Mouse (Mus musculus) cerebellum, adult 2 months (tissue): Measurements from ENCODE around the gene Dip2c. TPM values are rescaled to one million over a fixed set of nuclear protein-coding genes. Genes with fewer than 3 reads are reported as not detected.
A peak's percentile ranks its signal among the peaks of the same experiment; 100 is the strongest.

ENCODE experiments used
- DNase-seq, 2 experiments: peaks; one replicate each; pipeline ENCODE4 v3.0.0; 2021
- H3K27ac ChIP-seq: fragments of 200-500 bp; 2 replicates; pipeline ENCODE4 v1.5.1; 2012; ENCODE audit warnings: low read length, control low read depth, inconsistent platforms; ENCODE audit not compliant: insufficient read depth
- H3K27me3 ChIP-seq: fragments of 200-500 bp; 2 replicates; pipeline ENCODE4 v1.6.1; 2012; ENCODE audit warnings: inconsistent platforms, mild to moderate bottlenecking, low read length, moderate library complexity; ENCODE audit not compliant: control insufficient read depth, insufficient read depth
- H3K4me1 ChIP-seq: fragments of 200-500 bp; 2 replicates; pipeline ENCODE4 v1.6.1; 2011; ENCODE audit warnings: low read length; ENCODE audit not compliant: control insufficient read depth, insufficient read depth
- H3K4me3 ChIP-seq: fragments of 200-500 bp; replicated peaks from 2 replicates; pipeline ENCODE3; 2011; ENCODE audit warnings: mild to moderate bottlenecking, low read depth, low read length, control low read depth; ENCODE audit not compliant: insufficient read depth
- CTCF ChIP-seq: fragments of 200-500 bp; IDR thresholded peaks from 2 replicates; pipeline ENCODE4 v1.5.1; 2011; ENCODE audit warnings: low read depth, mild to moderate bottlenecking, control low read depth, low read length, moderate library complexity, borderline replicate concordance; ENCODE audit not compliant: insufficient read depth
- POLR2A ChIP-seq: fragments of 200-500 bp; IDR thresholded peaks from 2 replicates; pipeline ENCODE4 v1.6.1; 2011; ENCODE audit warnings: low read length, control low read depth, borderline replicate concordance; ENCODE audit not compliant: insufficient read depth
- WGBS: fragments of 180-500 bp; shearing (Covaris S2); methylation state at CpG from one replicate; pipeline ENCODE4 v1.1.7; 2018; 5-methylcytosine and 5-hydroxymethylcytosine counted together
- polyA plus RNA-seq: library from polyadenylated mRNA; depleted of rRNA; stranded (reverse); fragments of >200 nt; gene quantifications from 2 replicates; pipeline ENCODE4 v1.2.3, GENCODE M21; 2012

Dip2c gene
- polyA plus RNA-seq, 1 experiment = 22.8 TPM

GRCm38 (mm10) chr13:9340293-9340692 is 64.0 kb downstream of the Dip2c start:
- no peaks in the 10 kb centered on the region for H3K27me3 ChIP-seq
- H3K27ac ChIP-seq = no peak overlapping the region
- H3K4me1 ChIP-seq = no peaks in the 10 kb centered on the region
- WGBS = 98% methylated on average over 4 of the region's 4 CpGs
- TF ChIP-seq POLR2A = no peak
- no peak for TF ChIP-seq CTCF
- DNase-seq = no peak
- no peak overlapping the region for H3K4me3 ChIP-seq

- WGBS = 93% methylated on average over 1 of the region's 1 CpGs
- no peak overlapping the region for H3K27ac ChIP-seq
- DNase-seq = peak in 1 of 2 experiments; percentile 22
- H3K4me1 ChIP-seq = no peaks in the 10 kb centered on the region
- no peaks in the 10 kb centered on the region for H3K27me3 ChIP-seq
- H3K4me3 ChIP-seq = no peak overlapping the region
- TF ChIP-seq POLR2A = no peak
- no peak for TF ChIP-seq CTCF
These were observed 66.4 kb downstream of the Dip2c start for GRCm38 (mm10) chr13:9342696-9343095.

GRCm38 (mm10) chr13:9347448-9347847 is 71.1 kb downstream of the Dip2c start:
- TF ChIP-seq CTCF (no peak), POLR2A (no peak)
- Histone ChIP-seq H3K27ac (no peak overlapping the region), H3K27me3 (no peaks in the 10 kb centered on the region), H3K4me1 (no peaks in the 10 kb centered on the region), H3K4me3 (no peak overlapping the region)
- WGBS = 91% methylated on average over 3 of the region's 3 CpGs
- no peak for DNase-seq

DNA sequence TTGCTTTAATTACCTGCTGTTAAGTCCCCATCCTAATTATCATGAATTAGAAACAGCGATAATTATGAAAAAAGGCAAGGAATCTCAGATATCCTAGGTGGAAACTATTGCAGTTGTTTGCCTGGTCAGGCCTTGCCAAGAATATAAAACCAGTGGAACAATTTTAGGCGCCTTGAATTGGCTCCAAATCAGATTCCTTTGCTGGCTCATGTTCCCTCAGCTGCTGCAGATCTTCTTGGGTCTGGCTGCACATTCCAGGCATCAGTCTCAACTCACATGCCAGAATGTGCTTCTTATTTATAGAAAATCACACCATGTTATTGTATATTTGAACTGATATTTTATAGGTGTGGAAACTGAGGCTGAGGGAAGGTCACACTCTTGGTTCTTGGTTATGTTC is 74.3 kb downstream of the Dip2c start:
- 41% methylated on average over 2 of the region's 2 CpGs for WGBS
- H3K4me3 ChIP-seq = no peak overlapping the region
- no peak for TF ChIP-seq CTCF
- no peak for TF ChIP-seq POLR2A
- H3K27ac ChIP-seq = no peak overlapping the region
- DNase-seq = peak in 1 of 2 experiments; percentile 46
- H3K4me1 ChIP-seq = no peaks in the 10 kb centered on the region
- no peaks in the 10 kb centered on the region for H3K27me3 ChIP-seq

DNA sequence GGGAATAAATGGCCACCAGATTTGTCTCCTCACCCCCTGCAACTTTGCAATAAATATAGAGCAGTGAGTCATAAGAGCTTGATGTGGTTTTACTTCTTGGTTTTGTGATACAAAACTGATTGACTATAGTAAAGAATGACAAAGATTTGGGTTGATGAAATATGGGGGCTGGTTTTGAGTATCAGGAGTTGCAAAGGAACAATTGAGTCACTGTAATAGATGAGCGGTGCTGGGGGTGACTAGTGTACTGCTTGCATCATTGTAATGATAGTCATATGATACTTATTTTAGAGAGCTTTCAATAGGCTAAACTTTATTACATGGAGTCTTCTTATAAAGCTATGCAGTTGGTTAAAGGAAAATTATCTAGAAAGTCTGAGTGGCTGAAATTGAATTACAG is 77.6 kb downstream of the Dip2c start:
- H3K4me3 ChIP-seq = no peak overlapping the region
- no peak for TF ChIP-seq CTCF
- no peak for TF ChIP-seq POLR2A
- WGBS = 100% methylated on average over 1 of the region's 1 CpGs
- H3K4me1 ChIP-seq = no peaks in the 10 kb centered on the region
- H3K27ac ChIP-seq = no peak overlapping the region
- no peak for DNase-seq
- H3K27me3 ChIP-seq = no peaks in the 10 kb centered on the region

DNA sequence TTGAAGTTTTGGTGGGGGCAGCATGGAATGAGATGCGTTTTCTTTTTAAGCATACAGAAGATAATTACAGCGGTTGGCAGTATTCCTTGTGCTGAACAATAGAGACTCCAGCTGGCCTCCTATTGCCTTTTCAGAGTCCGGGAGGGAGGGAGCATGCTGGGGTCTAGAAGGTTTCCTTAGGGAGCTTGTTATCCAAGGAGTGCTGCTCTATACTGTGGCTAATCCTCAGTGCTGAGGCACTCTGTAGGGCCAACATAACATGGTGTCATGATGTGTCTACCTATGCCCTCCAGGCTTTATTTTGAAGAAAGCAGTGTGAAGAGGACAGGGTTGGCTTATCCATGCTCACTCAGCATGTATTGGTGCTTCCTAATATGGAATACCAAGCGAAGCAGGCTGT is 79.0 kb downstream of the Dip2c start:
- 40% methylated on average over 4 of the region's 4 CpGs for WGBS
- H3K4me1 ChIP-seq = no peaks in the 10 kb centered on the region
- no peaks in the 10 kb centered on the region for H3K27me3 ChIP-seq
- TF ChIP-seq CTCF (no peak), POLR2A (no peak)
- H3K27ac ChIP-seq = no peak overlapping the region
- DNase-seq = no peak
- H3K4me3 ChIP-seq = no peak overlapping the region

GRCm38 (mm10) chr13:9361457-9361856 is 85.1 kb downstream of the Dip2c start:
- DNase-seq = peak in 1 of 2 experiments; percentile 34
- WGBS = 21% methylated on average over 2 of the region's 2 CpGs
- H3K4me1 ChIP-seq = no peaks in the 10 kb centered on the region
- no peak overlapping the region for H3K4me3 ChIP-seq
- no peak overlapping the region for H3K27ac ChIP-seq
- no peaks in the 10 kb centered on the region for H3K27me3 ChIP-seq
- no peak for TF ChIP-seq CTCF
- TF ChIP-seq POLR2A = no peak

GRCm38 (mm10) chr13:9371387-9371786 is 95.1 kb downstream of the Dip2c start:
- Histone ChIP-seq H3K4me3 (no peak overlapping the region), H3K27ac (no peak overlapping the region), H3K4me1 (peaks cover 2% of the 10 kb centered on the region; the same call in 1 of the 2 replicates), H3K27me3 (no peaks in the 10 kb centered on the region; the same call in 1 of the 2 replicates)
- WGBS = 82% methylated on average over 1 of the region's 1 CpGs
- no peak for DNase-seq
- no peak for TF ChIP-seq POLR2A
- TF ChIP-seq CTCF = no peak
